Mouse (Mus musculus) lung, postnatal 25 days (tissue): ENCODE measurements around the gene Zcchc9.

Experiments used
- DNase-seq: peaks from one replicate; pipeline ENCODE4 v3.0.0; 2022; ENCODE audit warnings: low spot score

Zcchc9 gene

GRCm38 (mm10) chr13:91761654-91762445 lies 45.7 kb downstream of the Zcchc9 start:
- no peak for DNase-seq

- DNase-seq, result no peak
Observed at GRCm38 (mm10) chr13:91760302-91761050, 47.0 kb downstream of the Zcchc9 start.

- no peak for DNase-seq
Observed at GRCm38 (mm10) chr13:91759791-91760190, 47.7 kb downstream of the Zcchc9 start.

GRCm38 (mm10) chr13:91758316-91759048 lies 49.0 kb downstream of the Zcchc9 start:
- no peak for DNase-seq

GRCm38 (mm10) chr13:91756230-91756629 lies 51.3 kb downstream of the Zcchc9 start:
- DNase-seq, result no peak

- DNase-seq, result no peak
Observed at GRCm38 (mm10) chr13:91754762-91755161, 52.7 kb downstream of the Zcchc9 start.

- DNase-seq, result no peak
Observed at GRCm38 (mm10) chr13:91753724-91754123, 53.8 kb downstream of the Zcchc9 start.

GRCm38 (mm10) chr13:91749981-91750380 lies 57.5 kb downstream of the Zcchc9 start:
- DNase-seq, result no peak

GRCm38 (mm10) chr13:91748401-91748800 lies 59.1 kb downstream of the Zcchc9 start:
- no peak for DNase-seq
